Mouse (Mus musculus) embryonic fibroblast, embryonic 13.5 days (primary cell): ENCODE measurements around the gene Ppfia4.

Experiments
- CTCF ChIP-seq: IDR thresholded peaks from 2 replicates; pipeline ENCODE4 v1.5.1; 2011; ENCODE audit warnings: mild to moderate bottlenecking, control low read depth, low read length, moderate library complexity, borderline replicate concordance; ENCODE audit not compliant: insufficient read depth
- POLR2A ChIP-seq: IDR thresholded peaks from 2 replicates; pipeline ENCODE4 v1.6.1; 2011; ENCODE audit warnings: low read depth, mild to moderate bottlenecking, control low read depth, low read length, moderate library complexity

GRCm38 (mm10) chr1:134374124-134374523 is 41.4 kb upstream of the Ppfia4 start:
- TF ChIP-seq POLR2A (no peak), CTCF (no peak)
